Mouse (Mus musculus): ENCODE measurements around the gene Srl.

DNA sequence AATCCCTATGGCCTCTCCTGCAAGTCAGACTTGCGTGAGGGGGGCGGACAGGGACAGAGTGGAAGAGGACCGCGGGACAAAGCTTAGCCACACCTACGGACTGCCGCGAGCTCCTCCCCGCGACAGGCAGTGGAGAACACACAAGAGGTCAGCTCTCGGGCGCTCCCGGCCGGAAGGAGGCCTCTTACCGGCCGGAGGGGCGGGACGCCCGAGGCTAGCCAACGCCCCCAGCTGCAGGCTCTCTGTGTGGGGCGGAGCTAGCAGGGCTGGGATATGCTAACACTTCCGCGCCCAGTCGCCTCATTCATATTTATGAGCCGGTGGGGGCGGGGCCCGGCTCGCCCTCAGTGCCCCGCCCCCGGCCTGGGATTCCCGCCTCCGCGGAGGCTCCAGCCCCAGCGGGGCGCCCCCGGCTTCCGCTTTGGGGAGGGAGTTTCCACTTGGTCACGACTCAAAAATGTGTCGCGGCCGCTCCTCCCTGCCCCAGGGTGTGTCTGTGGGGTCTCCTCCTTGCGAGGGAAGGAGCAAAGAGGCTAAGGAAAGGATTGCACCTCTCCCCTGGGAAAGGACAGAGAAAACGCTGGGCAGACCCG lies 45.0 kb upstream of the Srl start:
- TF ChIP-seq CTCF (IDR thresholded peaks at IDR 0.05; ENCODE audit: insufficient read depth, low read depth, low read length) (no peak), POLR2A (IDR thresholded peaks at IDR 0.05; ENCODE audit: insufficient read depth, low read depth, low read length) (no peak)
